Mouse (Mus musculus) lung, adult 2 months (tissue): ENCODE measurements around the gene Zfp764.

ENCODE experiments used
- CTCF ChIP-seq: fragments of 200-500 bp; IDR thresholded peaks from 2 replicates; pipeline ENCODE4 v1.5.1; 2011; ENCODE audit warnings: mild to moderate bottlenecking, low read length, control low read depth; ENCODE audit not compliant: insufficient read depth
- POLR2A ChIP-seq: fragments of 200-500 bp; IDR thresholded peaks from 2 replicates; pipeline ENCODE4 v1.6.1; 2011; ENCODE audit warnings: low read depth, mild to moderate bottlenecking, control low read depth, low read length, borderline replicate concordance; ENCODE audit errors: extremely low read depth

GRCm38 (mm10) chr7:127357871-127358270 is 48.8 kb downstream of the Zfp764 start:
- TF ChIP-seq POLR2A (no peak), CTCF (no peak)
